Mouse (Mus musculus): Measurements from ENCODE around the gene Miox. TPM values are rescaled to one million over a fixed set of nuclear protein-coding genes. Genes with fewer than 3 reads are reported as not detected.
A peak's percentile ranks its signal among the peaks of the same experiment; 100 is the strongest.

Miox gene
- polyA plus RNA-seq, 1 experiment from 2014 or later, result not detected

GRCm38 (mm10) chr15:89379429-89379828 is 45.2 kb downstream of the Miox start:
- Histone ChIP-seq H3K9ac (ENCODE audit: low read depth, low read length) (no peak overlapping the region), H3K27me3 (replicated peaks; ENCODE audit: control insufficient read depth, insufficient read depth, low read length) (peaks cover 39% of the 10 kb centered on the region), H3K27ac (ENCODE audit: low read depth, low read length) (no peak overlapping the region), H3K4me2 (replicated peaks; ENCODE audit: low read depth) (peak overlapping the region; percentile 74), H3K4me1 (replicated peaks; ENCODE audit: control insufficient read depth, insufficient read depth, low read length) (peaks cover 6% of the 10 kb centered on the region), H3K4me3 (ENCODE audit: low read depth, low read length) (peak overlapping the region; percentile 42), H3K36me3 (ENCODE audit: control insufficient read depth, insufficient read depth) (no peaks in the 10 kb centered on the region), H3K9me3 (ENCODE audit: control insufficient read depth) (no peaks in the 10 kb centered on the region)
- no peak for ATAC-seq
- WGBS, result 11% methylated on average over 10 of the region's 10 CpGs
- no peak for TF ChIP-seq CTCF (IDR thresholded peaks at IDR 0.05; ENCODE audit: low read depth)

- Histone ChIP-seq H3K9ac (ENCODE audit: low read depth, low read length) (no peak within 1 kb of the TSS), H3K4me1 (replicated peaks; ENCODE audit: control insufficient read depth, insufficient read depth, low read length) (no peaks in the 10 kb centered on the region), H3K4me2 (replicated peaks; ENCODE audit: low read depth) (no peak within 1 kb of the TSS), H3K27ac (ENCODE audit: low read depth, low read length) (no peak within 1 kb of the TSS), H3K36me3 (ENCODE audit: control insufficient read depth, insufficient read depth) (no peaks in the 10 kb centered on the region), H3K27me3 (replicated peaks; ENCODE audit: control insufficient read depth, insufficient read depth, low read length) (peaks cover 5% of the 10 kb centered on the region; the same call in 1 of the 2 replicates), H3K4me3 (ENCODE audit: low read depth, low read length) (no peak within 1 kb of the TSS), H3K9me3 (ENCODE audit: control insufficient read depth) (no peaks in the 10 kb centered on the region)
- no peak for ATAC-seq
- 86% methylated on average over 7 of the region's 7 CpGs for WGBS
- no peak for TF ChIP-seq CTCF (IDR thresholded peaks at IDR 0.05; ENCODE audit: low read depth)
These were observed 50.4 kb downstream of the Miox start, which contains the start of gene Klhdc7b for GRCm38 (mm10) chr15:89384617-89385016. Gene Klhdc7b (plus strand): TSS chr15:89384917.

Small RNA genes within 50 kb of the gene (microRNA-seq; reads per million reads assigned to microRNA genes)
- gene Mir6959, result not detected

Other genes with a start within 250 kb of the Miox start
- gene Selenoo, start 245.3 kb upstream of the Miox start, polyA plus RNA-seq (2015; fragmentation: Nextera tagmentation; extraction: Ambion mirVana), result 9.6 and 10.4 TPM in 2 replicates
- gene Tubgcp6, start 211.3 kb upstream of the Miox start, polyA plus RNA-seq (2015; fragmentation: Nextera tagmentation; extraction: Ambion mirVana), result 3.6 and 4.2 TPM in 2 replicates
- 7.6 and 8.6 TPM in 2 replicates for gene Hdac10, start 205.7 kb upstream of the Miox start, polyA plus RNA-seq (2015; fragmentation: Nextera tagmentation; extraction: Ambion mirVana)
- gene Mapk12, start 193.7 kb upstream of the Miox start, polyA plus RNA-seq (2015; fragmentation: Nextera tagmentation; extraction: Ambion mirVana), result 2.3 and 2.7 TPM in 2 replicates
- 1.6 and 1.9 TPM in 2 replicates for gene Mapk11, start 184.8 kb upstream of the Miox start, polyA plus RNA-seq (2015; fragmentation: Nextera tagmentation; extraction: Ambion mirVana)
- gene Plxnb2, start 153.6 kb upstream of the Miox start, polyA plus RNA-seq (2015; fragmentation: Nextera tagmentation; extraction: Ambion mirVana), result 71.5 and 74.0 TPM in 2 replicates
- gene Dennd6b, start 137.9 kb upstream of the Miox start, polyA plus RNA-seq (2015; fragmentation: Nextera tagmentation; extraction: Ambion mirVana), result 3.2 and 3.4 TPM in 2 replicates
- gene Ppp6r2, start 122.8 kb upstream of the Miox start, polyA plus RNA-seq (2015; fragmentation: Nextera tagmentation; extraction: Ambion mirVana), result 17.7 and 21.3 TPM in 2 replicates
- 22.2 and 24.2 TPM in 2 replicates for gene Sbf1, start 19.1 kb upstream of the Miox start, polyA plus RNA-seq (2015; fragmentation: Nextera tagmentation; extraction: Ambion mirVana)
- 0.14 TPM in 1 of 2 replicates, not detected in the other for gene Adm2, start 11.7 kb upstream of the Miox start, polyA plus RNA-seq (2015; fragmentation: Nextera tagmentation; extraction: Ambion mirVana)
- gene Lmf2, start 21.3 kb downstream of the Miox start, polyA plus RNA-seq (2015; fragmentation: Nextera tagmentation; extraction: Ambion mirVana), result 19.1 and 20.5 TPM in 2 replicates
- gene Ncaph2, start 21.3 kb downstream of the Miox start, polyA plus RNA-seq (2015; fragmentation: Nextera tagmentation; extraction: Ambion mirVana), result 55.2 and 65.2 TPM in 2 replicates
- 14.6 and 18.0 TPM in 2 replicates for gene Sco2, start 39.4 kb downstream of the Miox start, polyA plus RNA-seq (2015; fragmentation: Nextera tagmentation; extraction: Ambion mirVana)
- gene Tymp, start 42.6 kb downstream of the Miox start, polyA plus RNA-seq (2015; fragmentation: Nextera tagmentation; extraction: Ambion mirVana), result 3.6 and 4.8 TPM in 2 replicates
- gene Odf3b, start 44.9 kb downstream of the Miox start, polyA plus RNA-seq (2015; fragmentation: Nextera tagmentation; extraction: Ambion mirVana), result 2.1 and 3.2 TPM in 2 replicates
- not detected in 2 replicates for gene Klhdc7b, start 50.5 kb downstream of the Miox start, polyA plus RNA-seq (2015; fragmentation: Nextera tagmentation; extraction: Ambion mirVana)
- 3.4 and 5.0 TPM in 2 replicates for gene Syce3, start 76.1 kb downstream of the Miox start, polyA plus RNA-seq (2015; fragmentation: Nextera tagmentation; extraction: Ambion mirVana)
- 0.43 and 0.46 TPM in 2 replicates for gene Cpt1b, start 91.5 kb downstream of the Miox start, polyA plus RNA-seq (2015; fragmentation: Nextera tagmentation; extraction: Ambion mirVana)
- gene C730034F03Rik, start 95.2 kb downstream of the Miox start, polyA plus RNA-seq (2015; fragmentation: Nextera tagmentation; extraction: Ambion mirVana), result 1.1 and 1.3 TPM in 2 replicates
- gene Gm44502, start 95.3 kb downstream of the Miox start, polyA plus RNA-seq (2015; fragmentation: Nextera tagmentation; extraction: Ambion mirVana), result not detected in 2 replicates
- gene Chkb, start 95.5 kb downstream of the Miox start, polyA plus RNA-seq (2015; fragmentation: Nextera tagmentation; extraction: Ambion mirVana), result 85.8 and 92.3 TPM in 2 replicates
- 1.9 and 2.0 TPM in 2 replicates for gene Mapk8ip2, start 119.5 kb downstream of the Miox start, polyA plus RNA-seq (2015; fragmentation: Nextera tagmentation; extraction: Ambion mirVana)
- 32.0 and 36.2 TPM in 2 replicates for gene Arsa, start 143.0 kb downstream of the Miox start, polyA plus RNA-seq (2015; fragmentation: Nextera tagmentation; extraction: Ambion mirVana)
- gene Shank3, start 165.2 kb downstream of the Miox start, polyA plus RNA-seq (2015; fragmentation: Nextera tagmentation; extraction: Ambion mirVana), result 0.51 and 0.73 TPM in 2 replicates
- gene Acr, start 233.9 kb downstream of the Miox start, polyA plus RNA-seq (2015; fragmentation: Nextera tagmentation; extraction: Ambion mirVana), result 0.10 and 0.14 TPM in 2 replicates